Mouse (Mus musculus) T-helper 17 cell (primary cell): ENCODE data around the gene Prg3.

Experiments used
- in situ Hi-C, 2 experiments: fragments of 300-600 bp; cut with MboI, MseI; formaldehyde crosslinking; loops; 1 replicate in 1 of 2; 2 replicates in 1 of 2; pipeline ENCODE4 v1.15.1; 2025; ENCODE audit warnings: high pct_unique_total_duplicates in 2 of 2

Gene Prg3

DNA sequence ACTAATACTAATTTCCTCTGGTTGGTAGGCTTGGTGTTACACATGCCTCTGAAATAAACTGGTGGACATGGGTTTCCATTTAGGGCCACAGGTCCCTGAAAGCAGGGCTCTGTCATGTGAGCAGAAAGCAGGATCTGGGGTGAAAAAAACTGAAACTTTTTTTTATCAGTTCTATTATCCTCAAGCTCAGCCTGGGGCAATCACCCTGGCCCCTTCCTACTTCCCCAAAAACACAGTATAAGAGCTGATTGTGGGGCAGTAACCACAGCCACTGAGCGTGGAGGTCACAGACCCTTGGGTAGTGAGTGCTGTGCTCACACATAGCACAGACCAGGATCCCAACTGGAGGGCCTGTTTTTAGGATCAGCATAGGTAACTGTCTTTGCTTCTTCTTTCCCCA is at the start of gene Prg3:
Gene Prg3 (plus strand): TSS at position 286 of the 400 bp plus-strand sequence.
- in situ Hi-C loops = no loop called here

DNA sequence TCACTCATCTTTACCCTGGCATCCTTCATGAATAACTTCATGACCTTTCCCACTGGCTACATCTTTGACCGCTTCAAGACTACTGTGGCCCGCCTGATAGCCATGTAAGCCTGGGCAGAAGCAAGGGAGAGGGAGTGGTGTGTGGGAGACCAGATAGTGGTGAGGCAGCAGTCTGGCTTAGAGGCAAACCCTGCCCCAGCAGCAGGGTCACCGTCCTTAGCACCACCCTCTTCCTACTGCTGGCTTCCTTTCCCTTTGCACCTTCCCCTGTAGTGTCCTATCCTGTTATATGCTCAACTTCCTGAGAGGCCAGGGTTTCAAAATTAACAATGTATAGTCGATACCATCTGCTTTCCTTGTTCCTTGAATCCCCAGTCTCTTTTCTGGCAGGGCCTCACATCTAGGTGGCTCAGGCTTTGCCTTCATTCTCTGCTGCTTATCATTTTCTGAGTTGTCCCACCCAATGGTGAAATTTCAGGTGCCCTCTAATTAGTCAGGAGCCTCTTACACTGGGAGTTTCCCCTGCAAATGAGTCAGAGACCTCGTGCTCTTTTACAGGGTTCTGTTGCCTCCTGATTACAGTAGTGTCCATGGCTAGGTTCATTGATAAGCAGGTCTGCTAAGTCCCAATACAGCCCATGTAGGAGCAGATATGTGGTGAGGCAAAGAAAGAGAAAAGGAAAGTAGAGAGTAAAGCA is 49.6 kb upstream of the Prg3 start:
- in situ Hi-C loops = loop anchor here in 1 of 2 experiments (10.0 kb wide), 1 partner anchor 274 kb away; no protein-coding TSS in a partner anchor

DNA sequence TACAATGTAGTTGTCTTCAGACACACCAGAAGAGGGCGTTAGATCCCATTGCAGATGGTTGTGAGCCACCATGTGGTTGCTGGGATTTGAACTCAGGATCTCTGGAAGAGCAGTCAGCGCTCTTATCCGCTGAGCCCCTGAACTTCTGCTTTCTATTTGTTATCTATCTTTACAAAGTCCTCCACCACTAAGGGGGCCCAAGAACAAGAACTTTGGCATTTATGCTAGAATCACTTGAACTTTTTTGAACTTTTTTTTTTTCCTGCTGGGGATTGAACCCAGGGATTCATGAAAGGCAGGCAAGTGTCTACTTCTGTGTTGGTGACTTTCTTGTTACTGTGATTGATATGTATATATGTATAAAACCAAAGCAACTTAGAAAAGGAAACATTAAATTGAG is 48.7 kb upstream of the Prg3 start:
- in situ Hi-C loops = loop anchor here in 1 of 2 experiments (10.0 kb wide), 1 partner anchor 275 kb away; no protein-coding TSS in a partner anchor

DNA sequence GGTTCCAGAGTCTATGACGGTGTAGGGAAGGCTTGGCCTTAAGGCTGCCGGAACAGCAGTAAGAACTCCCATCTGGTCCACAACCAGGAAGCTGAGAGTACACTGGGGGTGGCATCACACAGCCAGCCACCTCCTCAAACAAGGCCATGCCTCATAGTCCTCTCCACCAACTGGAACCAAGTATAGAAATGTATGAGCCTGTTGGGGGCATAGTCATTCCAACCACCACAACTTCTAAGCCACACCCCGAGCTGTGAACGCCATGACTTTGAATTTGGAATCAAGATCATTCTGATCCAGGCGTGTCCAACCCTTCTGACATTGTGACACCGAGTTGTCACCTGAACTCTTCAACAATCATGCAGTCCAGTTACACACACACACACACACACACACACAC is 48.3 kb upstream of the Prg3 start:
- in situ Hi-C loops = loop anchor here in 1 of 2 experiments (10.0 kb wide), 1 partner anchor 275 kb away; no protein-coding TSS in a partner anchor

DNA sequence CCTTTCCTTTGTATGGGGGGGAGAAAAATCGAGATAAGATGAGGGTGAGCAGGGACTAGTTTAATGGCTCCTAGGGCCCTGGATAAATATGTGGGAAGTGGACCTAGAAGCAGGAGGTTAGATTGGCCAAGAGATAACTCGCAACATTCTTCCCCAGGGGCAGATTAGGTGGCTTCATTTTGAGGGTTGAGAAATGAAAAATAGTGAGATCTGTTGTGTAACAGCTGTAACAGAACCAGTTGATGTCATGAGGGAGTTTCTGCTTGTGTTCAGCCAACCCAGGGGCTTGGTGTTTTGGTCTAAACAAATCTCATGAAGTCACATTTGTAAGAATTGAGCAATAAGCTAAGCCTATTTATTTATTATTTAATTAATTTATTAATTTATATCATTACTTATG is 46.7 kb upstream of the Prg3 start:
- in situ Hi-C loops = no loop called here

DNA sequence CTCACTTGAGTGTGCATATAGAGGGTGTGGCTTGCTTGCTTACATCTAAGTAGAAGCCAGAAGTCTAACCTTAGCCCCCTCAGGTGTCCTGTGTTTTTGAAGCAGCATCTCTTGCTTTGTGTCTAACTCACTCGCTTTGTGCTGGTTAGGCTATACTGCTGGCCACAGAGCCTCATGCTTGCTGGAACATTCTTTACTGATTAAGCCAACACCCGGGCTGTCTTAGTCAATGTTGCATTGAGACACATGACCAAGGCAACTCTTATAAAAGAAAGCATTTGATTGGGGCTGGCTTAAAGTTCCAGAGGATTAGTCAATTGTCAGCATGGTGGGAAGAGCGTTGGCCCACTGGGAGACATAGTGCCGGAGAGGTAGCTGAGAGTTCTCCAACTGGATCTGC is 46.2 kb upstream of the Prg3 start:
- in situ Hi-C loops = no loop called here

DNA sequence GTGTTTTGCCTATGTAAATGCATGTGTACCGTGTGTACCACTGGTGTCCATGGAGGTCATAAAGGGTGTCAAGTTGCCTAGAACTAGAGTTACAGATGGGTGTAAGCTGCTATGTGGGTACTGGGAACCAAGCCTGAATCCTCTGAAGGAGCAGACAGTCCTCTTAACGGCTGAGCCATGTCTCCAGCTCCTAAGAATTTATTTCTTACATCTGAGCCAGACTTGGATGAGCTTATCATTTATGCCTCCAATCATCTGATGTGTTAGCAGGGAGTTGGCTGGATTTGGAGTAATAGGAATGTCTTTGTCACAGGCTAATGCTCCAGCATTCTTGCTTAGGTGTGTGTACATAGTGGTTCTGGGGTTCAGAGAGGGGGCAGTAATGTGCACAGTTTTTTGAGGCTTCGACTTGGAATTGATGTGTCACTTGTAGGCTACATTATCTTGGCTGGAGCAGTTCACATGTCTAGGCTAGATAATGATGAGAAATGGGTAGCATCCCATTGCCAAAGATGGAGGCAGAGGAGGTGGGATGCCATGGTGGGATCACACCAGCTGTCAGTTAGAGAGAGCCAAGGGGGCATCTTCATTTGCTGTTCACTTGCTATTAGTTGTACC is 40.8 kb upstream of the Prg3 start:
- in situ Hi-C loops = loop anchor here in 1 of 2 experiments (5.0 kb wide), 1 partner anchor 95 kb away; no protein-coding TSS in a partner anchor

DNA sequence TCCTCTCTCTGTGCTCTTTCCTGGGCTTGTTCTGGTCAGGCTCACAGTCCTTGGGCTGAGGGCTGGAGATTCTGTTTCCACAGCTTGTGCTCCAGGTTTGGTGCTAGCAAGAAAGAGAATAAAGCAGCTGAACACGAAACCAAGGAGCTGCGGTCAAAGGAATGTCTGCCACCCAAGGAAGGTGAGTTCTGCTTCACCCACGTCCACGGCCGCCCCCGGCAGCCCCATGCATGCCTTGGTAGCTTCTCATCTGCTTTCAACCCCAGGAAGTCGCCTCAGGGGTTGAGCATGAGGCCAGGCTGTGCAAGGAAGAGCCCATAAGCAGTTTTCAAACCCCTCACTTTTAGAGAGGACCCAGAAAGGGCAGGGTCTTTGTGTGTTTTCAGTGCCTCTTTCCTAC is 39.8 kb upstream of the Prg3 start:
- in situ Hi-C loops = loop anchor here in 1 of 2 experiments (5.0 kb wide), 1 partner anchor 94 kb away; no protein-coding TSS in a partner anchor

DNA sequence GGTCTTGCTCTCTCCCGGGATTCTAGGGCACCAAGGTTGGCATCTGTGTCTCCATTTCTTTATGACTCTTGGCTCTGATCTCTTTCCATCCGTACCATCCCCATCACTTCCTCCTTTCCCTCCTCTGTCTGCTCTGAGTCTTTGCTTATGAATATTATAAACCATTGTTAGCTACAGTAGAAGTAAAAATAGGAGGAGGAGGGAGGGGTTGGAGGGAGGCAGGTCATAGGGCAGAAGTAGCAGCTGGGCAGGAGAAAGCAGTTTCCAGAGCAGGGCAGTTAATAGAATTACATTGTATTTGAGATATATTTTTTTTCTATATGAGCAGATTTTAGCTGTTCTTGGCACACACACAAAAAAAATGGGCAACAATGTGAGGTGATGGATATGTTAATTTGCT is 39.3 kb upstream of the Prg3 start:
- in situ Hi-C loops = loop anchor here in 1 of 2 experiments (5.0 kb wide), 1 partner anchor 94 kb away; no protein-coding TSS in a partner anchor

DNA sequence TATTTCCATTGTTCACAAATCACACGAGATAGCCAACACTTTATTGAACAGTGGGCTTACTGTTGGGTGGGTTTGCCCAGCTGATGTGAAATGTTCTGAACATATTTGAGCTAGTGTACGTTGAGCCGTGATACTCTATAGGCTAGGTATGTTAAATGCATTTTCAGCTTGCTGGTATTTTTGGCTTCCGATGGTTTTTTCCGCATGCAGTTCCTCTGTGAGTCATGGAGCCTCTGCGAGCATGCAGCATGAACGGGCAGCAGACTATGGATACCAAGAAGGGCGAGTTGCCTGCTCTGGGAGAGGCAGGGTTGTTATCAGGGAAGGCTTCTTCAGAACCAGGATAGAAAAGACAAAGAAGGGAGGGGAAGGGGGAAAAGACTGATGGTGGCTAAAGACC is 37.0 kb upstream of the Prg3 start:
- in situ Hi-C loops = loop anchor here in 1 of 2 experiments (25.0 kb wide), 1 partner anchor 1564 kb away; no protein-coding TSS in a partner anchor

DNA sequence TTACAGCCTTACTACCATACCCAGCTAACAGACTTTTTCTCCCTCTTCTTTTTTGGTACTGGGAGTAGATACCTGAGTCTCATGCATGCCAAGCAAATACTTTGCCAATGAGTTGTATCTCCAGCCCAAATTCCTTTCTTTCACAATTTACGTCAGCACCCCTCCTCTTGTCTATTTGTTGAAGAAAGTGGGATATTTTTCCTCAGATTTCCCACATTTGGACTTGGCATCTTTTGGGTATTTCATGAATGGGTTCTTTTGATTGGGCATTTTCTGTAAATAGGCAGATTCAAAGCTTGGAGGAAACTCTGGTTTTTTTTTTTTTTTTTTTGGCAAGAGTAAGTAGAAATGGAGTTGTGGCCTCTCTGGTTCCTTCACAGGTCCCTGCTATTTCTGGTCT is 35.8 kb upstream of the Prg3 start:
- in situ Hi-C loops = loop anchor here in 1 of 2 experiments (25.0 kb wide), 1 partner anchor 1565 kb away; no protein-coding TSS in a partner anchor

DNA sequence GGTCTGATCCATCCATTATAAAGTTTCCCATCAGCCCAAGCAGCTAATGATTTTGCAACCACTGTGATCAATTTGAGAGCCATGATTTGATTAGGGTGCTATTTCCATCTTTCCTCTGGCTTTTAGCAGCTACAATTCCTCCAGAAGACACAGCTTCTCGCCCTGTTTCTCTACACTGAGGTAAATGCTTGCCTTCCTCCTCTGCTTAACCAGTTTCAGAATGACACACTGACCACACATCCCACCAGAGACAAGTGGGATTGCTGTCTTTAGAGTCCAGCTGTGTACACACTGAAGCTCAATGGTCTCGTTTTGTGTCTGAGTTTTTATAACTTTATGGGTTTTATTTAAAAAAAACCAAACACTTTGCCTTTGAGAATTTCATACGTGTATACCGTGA is 35.3 kb upstream of the Prg3 start:
- in situ Hi-C loops = loop anchor here in 1 of 2 experiments (25.0 kb wide), 1 partner anchor 1565 kb away; no protein-coding TSS in a partner anchor

DNA sequence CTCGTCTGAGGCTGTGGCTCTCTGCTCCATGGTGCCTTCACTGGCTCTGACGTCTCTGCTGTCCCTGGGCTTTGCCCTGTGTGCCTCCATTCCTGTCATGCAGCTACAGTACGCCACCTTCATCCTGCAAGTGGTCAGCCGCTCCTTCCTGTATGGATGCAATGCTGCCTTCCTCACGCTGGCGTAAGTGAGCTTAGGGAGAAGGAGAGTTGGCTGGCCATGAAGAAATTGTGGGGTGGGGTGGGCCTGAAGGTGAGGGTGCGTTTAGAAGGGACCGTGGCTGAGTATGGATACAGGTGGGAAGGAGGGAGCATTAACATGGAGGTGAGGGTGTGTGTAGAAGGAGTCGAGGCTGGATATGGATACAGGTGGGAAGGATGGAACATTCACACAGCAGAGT is 32.6 kb upstream of the Prg3 start:
- in situ Hi-C loops = loop anchor here in 1 of 2 experiments (5.0 to 25.0 kb wide), 2 partner anchors 52 to 1568 kb away; no protein-coding TSS in a partner anchor

DNA sequence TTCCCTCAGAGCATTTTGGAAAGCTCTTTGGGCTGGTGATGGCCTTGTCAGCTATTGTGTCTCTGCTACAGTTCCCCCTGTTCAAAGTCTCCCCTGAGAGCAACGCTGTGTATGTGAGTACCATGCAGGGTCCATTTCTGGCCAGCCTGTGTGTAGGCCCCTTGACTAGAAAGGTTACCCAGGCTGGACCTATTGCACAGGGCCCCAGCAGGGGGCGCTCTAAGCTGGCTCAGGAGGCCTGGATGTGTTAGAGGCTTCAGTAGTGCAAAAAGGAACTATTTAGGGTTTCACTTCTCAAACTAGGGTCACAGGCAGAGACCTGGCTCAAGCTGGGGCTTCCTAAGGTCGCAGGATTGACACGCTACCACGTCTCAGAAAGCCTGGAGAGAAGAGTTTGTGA is 31.7 kb upstream of the Prg3 start:
- in situ Hi-C loops = loop anchor here in 1 of 2 experiments (5.0 to 25.0 kb wide), 2 partner anchors 51 to 1569 kb away; no protein-coding TSS in a partner anchor

DNA sequence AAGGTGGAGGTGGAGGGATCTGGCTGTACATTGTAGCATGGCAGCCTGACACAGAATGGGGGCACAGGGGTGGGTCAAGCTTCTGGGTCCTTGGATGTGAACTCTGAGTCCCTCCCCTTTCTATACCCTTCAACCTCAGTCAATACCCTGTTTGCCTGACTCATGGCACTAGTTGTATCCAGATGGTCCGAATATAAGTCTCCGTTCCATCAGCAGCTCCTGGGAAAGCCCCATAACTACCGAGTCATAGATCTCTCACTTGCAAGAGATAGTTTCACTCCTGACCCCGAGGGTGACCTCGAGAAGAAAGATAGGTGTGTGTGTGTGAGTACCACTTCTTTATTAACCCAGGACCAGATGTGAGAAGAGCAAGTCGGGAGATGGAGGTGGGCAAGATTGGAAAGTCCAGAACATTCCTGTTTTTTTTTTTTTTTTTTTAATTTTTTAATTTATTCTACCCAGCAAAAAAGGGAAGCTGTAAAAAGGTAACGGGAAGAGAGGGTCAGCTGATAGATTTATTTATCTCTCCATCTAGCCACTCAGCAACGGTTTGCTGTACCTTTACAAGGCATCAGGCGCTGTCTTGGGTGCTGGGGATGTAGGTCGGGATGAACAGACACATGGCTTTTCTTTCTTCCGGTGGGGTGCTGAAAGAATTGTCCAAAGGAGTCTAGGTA is 29.3 kb upstream of the Prg3 start:
- in situ Hi-C loops = loop anchor here in 1 of 2 experiments (5.0 to 25.0 kb wide), 2 partner anchors 49 to 1571 kb away; no protein-coding TSS in a partner anchor

DNA sequence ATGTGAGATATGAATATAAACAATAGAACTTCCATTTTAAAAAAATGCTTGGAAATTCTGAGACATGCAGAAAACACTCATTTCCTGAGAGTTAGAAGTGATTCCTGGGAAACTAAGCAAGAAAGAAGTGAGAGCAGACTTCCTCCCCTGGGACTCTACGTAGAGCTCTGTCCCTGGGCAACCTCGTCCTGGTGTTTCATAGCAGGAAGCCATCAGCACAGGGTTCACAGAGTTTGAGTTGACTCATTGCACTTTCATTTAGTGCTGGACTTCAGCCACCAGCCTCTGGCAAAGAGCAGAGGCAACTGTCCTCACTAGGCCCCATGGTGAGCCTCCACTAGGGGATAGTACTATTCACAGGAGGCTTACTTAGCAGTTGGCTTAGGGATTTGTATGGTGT is 26.7 kb upstream of the Prg3 start:
- in situ Hi-C loops = loop anchor here in 1 of 2 experiments (25.0 kb wide), 1 partner anchor 1574 kb away; no protein-coding TSS in a partner anchor

DNA sequence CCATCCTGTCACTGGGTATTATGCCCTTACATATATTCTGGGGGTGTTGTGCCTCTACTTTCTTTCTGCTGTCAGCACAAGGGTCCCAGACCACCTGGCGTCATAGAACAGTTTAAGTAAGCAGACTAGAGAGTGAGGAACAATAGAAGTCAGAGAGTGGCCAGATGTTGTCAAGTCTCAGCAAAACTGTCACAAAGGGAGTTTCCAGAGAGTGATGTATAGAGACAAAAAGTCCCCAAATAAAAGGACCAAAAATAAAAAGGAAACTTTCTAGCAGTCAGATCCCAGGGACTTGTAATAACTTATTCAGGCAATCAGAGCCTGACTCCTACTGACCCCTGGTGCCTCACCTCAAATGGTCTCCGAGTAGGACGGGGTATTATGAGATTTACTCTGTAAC is 26.1 kb upstream of the Prg3 start:
- in situ Hi-C loops = loop anchor here in 1 of 2 experiments (25.0 kb wide), 1 partner anchor 1575 kb away; no protein-coding TSS in a partner anchor

DNA sequence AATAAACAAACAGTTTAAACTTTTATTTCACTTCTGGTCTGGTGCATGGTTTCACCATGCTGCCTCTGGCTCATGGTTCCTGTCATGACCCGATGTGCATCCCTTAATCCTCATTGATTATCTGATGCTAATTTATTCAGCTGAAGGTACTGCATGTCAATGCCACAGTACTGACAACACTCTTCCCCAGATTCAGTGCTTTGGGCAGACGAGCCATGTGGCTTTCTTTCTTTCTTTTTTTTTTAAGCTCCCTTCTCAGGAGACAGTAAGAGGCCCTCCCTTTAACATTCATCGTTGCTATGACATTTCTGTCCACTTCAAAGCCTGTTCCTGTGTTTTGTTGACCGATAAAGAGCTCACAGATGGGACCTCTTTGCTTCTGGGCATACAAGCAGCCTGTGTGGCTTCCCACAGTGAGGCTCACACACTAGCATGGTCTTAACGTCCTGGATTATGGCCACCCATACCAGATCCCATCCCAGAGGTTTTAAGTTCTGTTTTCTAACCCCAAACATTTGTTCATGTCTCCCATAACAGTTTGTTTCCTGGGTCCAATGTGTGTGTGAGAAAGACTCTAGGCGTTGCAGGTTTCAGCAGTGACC is 25.0 kb upstream of the Prg3 start:
- in situ Hi-C loops = loop anchor here in 1 of 2 experiments (25.0 kb wide), 1 partner anchor 1576 kb away; no protein-coding TSS in a partner anchor

DNA sequence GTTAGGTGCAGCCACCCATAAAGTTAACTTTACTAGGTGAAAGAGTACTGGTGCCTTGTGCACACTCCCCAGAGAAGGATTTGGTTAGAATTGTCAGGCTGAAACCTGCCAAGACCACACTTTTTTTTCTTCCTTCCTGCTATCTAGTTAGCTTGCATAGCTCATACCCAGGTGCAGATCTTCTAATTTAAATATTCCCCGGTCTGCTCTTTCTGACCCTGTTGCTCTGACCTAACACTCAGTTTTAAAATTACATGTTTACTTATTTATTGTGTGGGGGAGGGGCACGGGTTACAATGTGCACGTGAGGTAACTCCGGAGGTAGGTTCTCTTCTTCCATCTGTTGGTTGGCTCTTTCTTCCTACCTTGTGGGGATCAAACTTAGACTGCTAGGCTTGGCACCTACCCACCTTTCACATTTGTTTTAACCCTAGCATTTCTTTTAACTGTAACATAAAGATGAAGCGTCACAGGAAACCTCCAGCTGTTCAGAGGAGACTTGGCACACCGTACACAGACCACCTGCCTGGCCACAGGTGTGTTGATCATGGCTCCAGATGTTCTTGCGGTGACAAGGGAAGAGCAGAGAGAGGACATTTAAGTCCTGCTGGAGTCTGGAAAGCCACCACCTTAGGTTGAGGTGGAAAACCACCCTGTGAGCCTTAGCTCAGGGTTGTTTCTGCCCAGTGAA is 23.8 kb upstream of the Prg3 start:
- in situ Hi-C loops = loop anchor here in 1 of 2 experiments (25.0 kb wide), 1 partner anchor 1577 kb away; no protein-coding TSS in a partner anchor

DNA sequence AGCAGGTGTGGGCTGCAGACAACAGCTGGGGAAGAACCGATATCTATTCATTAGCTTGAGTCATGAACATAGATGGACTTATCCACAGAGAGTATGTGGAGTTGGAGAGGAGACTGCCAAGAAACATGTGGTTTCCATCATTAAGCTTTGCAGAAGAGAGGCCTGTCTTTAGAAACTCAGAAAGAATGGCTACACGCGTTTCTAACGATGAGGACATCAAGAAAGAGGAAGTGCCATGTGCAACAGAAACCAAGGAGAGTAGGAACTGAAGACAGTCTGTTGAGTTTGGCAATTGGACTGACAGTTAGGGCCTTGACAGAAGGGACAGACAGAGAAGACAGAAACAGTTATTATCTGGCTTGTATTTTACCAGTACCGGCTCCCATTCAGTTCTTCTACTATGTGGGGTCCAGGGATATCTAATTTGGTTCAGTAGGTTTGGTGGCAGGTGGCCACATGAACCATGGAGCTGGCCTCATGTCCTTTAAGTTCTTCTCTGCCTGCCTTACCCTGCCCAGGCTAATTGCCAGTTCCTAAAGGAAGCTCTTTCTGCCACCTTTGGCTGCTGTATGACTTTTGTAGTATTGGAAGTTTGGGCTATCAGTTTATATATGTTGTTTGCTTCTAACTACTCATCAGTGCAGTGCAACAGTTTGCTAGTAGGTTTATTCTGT is 20.6 kb upstream of the Prg3 start:
- in situ Hi-C loops = loop anchor here in 1 of 2 experiments (25.0 kb wide), 1 partner anchor 1580 kb away; no protein-coding TSS in a partner anchor
